Mouse (Mus musculus): ENCODE measurements at regions not wholly inside any gene's neighbourhood (a gene's known extent, or its start where the extent isn't known, plus 50 kb on each side); places are given as distances from the start of the nearest gene placed in this dataset.

GRCm38 (mm10) chr8:116380601-116381000 is 124.2 kb upstream of the Dynlrb2 start:
- no peak for ATAC-seq (ENCODE audit: insufficient number of reproducible peaks, low FRiP score, low TSS enrichment)

GRCm38 (mm10) chr8:116379851-116380250 is 124.9 kb upstream of the Dynlrb2 start:
- no peak for ATAC-seq (ENCODE audit: insufficient number of reproducible peaks, low FRiP score, low TSS enrichment)

- no peak for ATAC-seq (ENCODE audit: insufficient number of reproducible peaks, low FRiP score, low TSS enrichment)
These were observed 129.0 kb upstream of the Dynlrb2 start for GRCm38 (mm10) chr8:116375758-116376157.

- no peak for ATAC-seq (ENCODE audit: insufficient number of reproducible peaks, low FRiP score, low TSS enrichment)
These were observed 131.7 kb upstream of the Dynlrb2 start for GRCm38 (mm10) chr8:116373063-116373462.

GRCm38 (mm10) chr8:116372574-116372973 is 132.2 kb upstream of the Dynlrb2 start:
- ATAC-seq (ENCODE audit: insufficient number of reproducible peaks, low FRiP score, low TSS enrichment), result peak; percentile 86

- no peak for ATAC-seq (ENCODE audit: insufficient number of reproducible peaks, low FRiP score, low TSS enrichment)
These were observed 132.7 kb upstream of the Dynlrb2 start for GRCm38 (mm10) chr8:116372056-116372455.

- no peak for ATAC-seq (ENCODE audit: insufficient number of reproducible peaks, low FRiP score, low TSS enrichment)
These were observed 137.3 kb upstream of the Dynlrb2 start for GRCm38 (mm10) chr8:116367491-116367890.

GRCm38 (mm10) chr8:116366706-116367105 is 138.1 kb upstream of the Dynlrb2 start:
- no peak for ATAC-seq (ENCODE audit: insufficient number of reproducible peaks, low FRiP score, low TSS enrichment)

- ATAC-seq (ENCODE audit: insufficient number of reproducible peaks, low FRiP score, low TSS enrichment), result no peak
These were observed 140.0 kb upstream of the Dynlrb2 start for GRCm38 (mm10) chr8:116364751-116365150.

- peak; percentile 68; the same call in 1 of the 2 replicates for ATAC-seq (ENCODE audit: insufficient number of reproducible peaks, low FRiP score, low TSS enrichment)
These were observed 140.6 kb upstream of the Dynlrb2 start for GRCm38 (mm10) chr8:116364172-116364571.

- ATAC-seq (ENCODE audit: insufficient number of reproducible peaks, low FRiP score, low TSS enrichment), result no peak
These were observed 142.4 kb upstream of the Dynlrb2 start for GRCm38 (mm10) chr8:116362351-116362750.

- ATAC-seq (ENCODE audit: insufficient number of reproducible peaks, low FRiP score, low TSS enrichment), result no peak
These were observed 145.0 kb upstream of the Dynlrb2 start for GRCm38 (mm10) chr8:116359761-116360160.

GRCm38 (mm10) chr8:116354756-116355155 is 150.0 kb upstream of the Dynlrb2 start:
- no peak for ATAC-seq (ENCODE audit: insufficient number of reproducible peaks, low FRiP score, low TSS enrichment)

- no peak for ATAC-seq (ENCODE audit: insufficient number of reproducible peaks, low FRiP score, low TSS enrichment)
These were observed 150.9 kb upstream of the Dynlrb2 start for GRCm38 (mm10) chr8:116353911-116354310.

GRCm38 (mm10) chr8:116352635-116353034 is 152.1 kb upstream of the Dynlrb2 start:
- no peak for ATAC-seq (ENCODE audit: insufficient number of reproducible peaks, low FRiP score, low TSS enrichment)

- ATAC-seq (ENCODE audit: insufficient number of reproducible peaks, low FRiP score, low TSS enrichment), result no peak
These were observed 155.8 kb upstream of the Dynlrb2 start for GRCm38 (mm10) chr8:116348971-116349370.

GRCm38 (mm10) chr8:116346990-116347389 is 157.8 kb upstream of the Dynlrb2 start:
- ATAC-seq (ENCODE audit: insufficient number of reproducible peaks, low FRiP score, low TSS enrichment), result no peak

GRCm38 (mm10) chr8:116344590-116345222 is 160.1 kb upstream of the Dynlrb2 start:
- ATAC-seq (ENCODE audit: insufficient number of reproducible peaks, low FRiP score, low TSS enrichment), result no peak

GRCm38 (mm10) chr8:116343534-116343933 is 161.2 kb upstream of the Dynlrb2 start:
- no peak for ATAC-seq (ENCODE audit: insufficient number of reproducible peaks, low FRiP score, low TSS enrichment)

GRCm38 (mm10) chr8:116334772-116335171 is 170.0 kb upstream of the Dynlrb2 start:
- ATAC-seq (ENCODE audit: insufficient number of reproducible peaks, low FRiP score, low TSS enrichment), result no peak

GRCm38 (mm10) chr8:116334101-116334500 is 170.7 kb upstream of the Dynlrb2 start:
- ATAC-seq (ENCODE audit: insufficient number of reproducible peaks, low FRiP score, low TSS enrichment), result no peak

GRCm38 (mm10) chr8:116320014-116320680 is 184.6 kb upstream of the Dynlrb2 start:
- ATAC-seq (ENCODE audit: insufficient number of reproducible peaks, low FRiP score, low TSS enrichment), result no peak
